Mouse (Mus musculus): Measurements from ENCODE around the gene Upf2.

DNA sequence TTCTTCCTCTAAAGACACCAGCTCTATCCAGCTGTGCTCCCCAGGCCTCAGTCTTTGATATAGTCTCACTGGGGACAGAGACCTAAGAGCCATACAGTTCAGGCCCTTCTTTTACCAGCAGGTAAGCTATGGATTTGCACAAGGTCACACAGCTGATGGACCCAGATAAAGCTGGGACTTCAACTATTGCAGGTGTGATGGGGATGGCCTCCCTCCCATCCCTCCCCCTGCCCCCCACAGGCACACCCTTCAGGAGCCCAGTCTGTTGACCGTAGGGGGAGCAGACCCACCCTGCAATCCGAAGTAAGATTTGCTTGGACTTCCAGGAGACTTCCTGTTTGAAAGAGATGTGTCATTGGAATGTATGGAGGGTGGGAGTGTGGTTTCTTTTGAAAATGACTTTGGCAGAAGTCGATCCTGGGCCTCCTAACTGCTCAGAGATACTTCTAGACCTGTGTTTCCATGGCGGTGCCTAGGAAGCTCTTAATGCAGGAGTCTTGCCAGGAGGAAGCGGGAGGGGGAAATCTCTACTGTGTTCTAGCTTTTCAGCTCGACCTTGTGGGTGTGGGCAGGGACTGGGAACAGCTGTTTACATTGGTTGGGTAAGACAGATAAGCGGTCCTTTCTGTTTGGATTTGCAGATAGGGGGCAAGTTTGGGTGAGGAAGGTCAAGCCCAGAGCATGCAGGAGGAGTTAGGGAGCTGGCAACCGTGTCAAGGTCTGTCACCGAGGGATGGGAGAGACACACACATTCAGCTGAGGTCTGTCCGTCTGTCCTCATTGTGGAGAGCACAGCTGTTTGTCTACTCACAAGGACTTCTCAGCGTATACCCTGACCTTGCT, 120.5 kb downstream of the Upf2 start:
- TF ChIP-seq CTCF (IDR thresholded peaks at IDR 0.05; ENCODE audit: control insufficient read depth, insufficient read depth, insufficient replicate concordance, low read depth, low read length) (no peak), POLR2A (IDR thresholded peaks at IDR 0.05; ENCODE audit: control insufficient read depth, low read depth, low read length) (no peak)
